Mouse (Mus musculus): Measurements from ENCODE around the gene Trim60.

GRCm38 (mm10) chr8:65029776-65030175 is 11.4 kb upstream of the Trim60 start:
- TF ChIP-seq POLR2A (IDR thresholded peaks at IDR 0.05; ENCODE audit: low read depth, low read length) (no peak), CTCF (IDR thresholded peaks at IDR 0.05; ENCODE audit: extremely low read depth, insufficient read depth, insufficient read length, insufficient replicate concordance) (no peak)
